Mouse (Mus musculus) gastrocnemius, adult 18-20 months (tissue): ENCODE data around the gene Tubgcp5. TPM values are rescaled to one million over a fixed set of nuclear protein-coding genes. Genes with fewer than 3 reads are reported as not detected.

Experiments
- DNase-seq: peaks from one replicate; pipeline ENCODE4 v3.0.0; 2021; ENCODE audit warnings: low spot score
- total RNA-seq, 2 experiments: library from RNA; stranded (reverse); gene quantifications; 2 replicates each; pipeline ENCODE4 v1.2.3; 2021

Tubgcp5 gene
- total RNA-seq, 2 experiments from 2014 or later = 9.9 to 10.2 TPM

DNA sequence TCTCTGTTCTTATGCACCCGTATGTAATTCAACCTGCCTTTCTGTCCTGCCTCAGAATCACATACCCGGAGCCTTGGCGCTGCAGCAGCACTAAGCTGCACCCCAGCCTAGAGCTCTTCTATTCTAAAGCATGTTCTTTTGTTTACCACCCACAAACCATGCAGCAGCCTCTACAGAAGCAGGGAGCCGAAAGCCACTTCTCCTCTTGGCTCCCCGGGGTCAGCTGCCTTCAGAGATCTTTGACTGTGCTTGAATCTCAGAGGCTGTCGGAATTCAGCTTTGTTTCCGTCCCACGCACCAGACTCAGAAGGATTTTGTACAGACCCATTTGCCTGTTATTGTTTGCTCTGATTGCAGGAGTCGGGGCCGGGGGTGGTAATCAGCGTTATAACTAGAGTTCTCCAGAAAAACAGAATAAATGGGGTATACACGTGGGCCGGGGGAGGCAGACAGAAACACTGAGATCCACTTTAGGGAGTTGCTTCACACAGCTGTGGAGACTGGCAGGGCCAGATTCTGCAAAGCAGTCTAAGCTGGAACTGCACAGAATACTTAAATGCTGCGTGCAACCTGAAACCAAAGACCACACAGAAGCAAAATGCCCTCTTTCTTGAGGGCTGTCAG lies 56.1 kb downstream of the Tubgcp5 start:
- DNase-seq = no peak

DNA sequence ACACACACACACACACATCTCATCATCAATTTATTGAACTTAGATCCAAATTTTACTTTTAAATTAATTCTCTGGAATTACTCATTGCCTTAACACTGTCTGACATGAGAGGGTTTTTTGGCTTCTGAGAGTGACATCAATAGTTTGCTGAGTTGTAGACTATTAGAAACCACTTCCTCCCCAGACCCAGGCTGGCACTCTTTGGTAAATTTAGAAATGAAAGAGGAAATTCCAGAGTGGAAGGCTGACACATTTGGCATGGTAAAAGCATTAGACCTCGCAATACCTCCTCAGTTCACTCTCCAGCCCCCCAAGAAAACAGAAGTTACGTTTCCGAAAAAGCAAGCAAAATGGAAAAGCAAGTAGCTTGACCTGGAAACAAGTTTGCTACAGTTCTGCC lies 58.8 kb downstream of the Tubgcp5 start:
- no peak for DNase-seq

DNA sequence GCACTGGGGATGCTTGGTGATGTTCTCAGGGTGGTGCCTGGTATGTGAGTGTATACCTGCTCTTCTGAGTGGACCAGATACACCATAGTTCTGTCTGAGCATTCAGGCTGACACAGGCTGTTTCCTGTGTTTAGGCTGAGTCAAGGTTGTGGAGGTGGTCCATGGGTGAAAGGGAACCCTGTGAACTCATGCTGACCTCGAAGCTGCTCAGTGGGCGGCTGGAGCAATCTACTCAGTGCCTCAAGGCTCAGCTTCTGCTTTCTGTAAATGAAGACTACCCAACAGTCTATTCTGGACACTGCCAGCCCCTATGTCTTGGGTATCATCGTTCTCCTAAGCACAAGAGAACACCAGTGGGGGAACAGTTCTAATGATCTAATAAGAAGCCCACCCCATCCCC lies 61.6 kb downstream of the Tubgcp5 start:
- no peak for DNase-seq

DNA sequence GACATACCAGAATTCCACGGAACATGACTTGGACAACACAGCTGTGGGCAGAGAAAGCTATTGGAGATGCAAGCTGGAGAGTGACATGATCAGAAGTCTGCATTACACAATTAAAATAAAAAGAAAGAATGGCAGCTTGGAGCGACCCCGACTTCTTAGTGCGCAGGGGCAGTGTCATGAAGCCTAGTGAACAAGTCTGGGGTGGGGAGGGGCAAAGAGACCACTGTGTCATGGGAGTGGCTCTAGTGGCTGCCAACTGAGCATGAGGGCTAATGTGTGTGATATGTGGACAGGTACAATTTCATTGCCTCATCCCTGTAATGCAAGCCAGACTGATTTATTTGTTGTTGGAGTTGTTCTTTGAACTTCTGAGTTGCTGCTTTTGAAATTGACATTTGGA lies 62.8 kb downstream of the Tubgcp5 start:
- DNase-seq = no peak

DNA sequence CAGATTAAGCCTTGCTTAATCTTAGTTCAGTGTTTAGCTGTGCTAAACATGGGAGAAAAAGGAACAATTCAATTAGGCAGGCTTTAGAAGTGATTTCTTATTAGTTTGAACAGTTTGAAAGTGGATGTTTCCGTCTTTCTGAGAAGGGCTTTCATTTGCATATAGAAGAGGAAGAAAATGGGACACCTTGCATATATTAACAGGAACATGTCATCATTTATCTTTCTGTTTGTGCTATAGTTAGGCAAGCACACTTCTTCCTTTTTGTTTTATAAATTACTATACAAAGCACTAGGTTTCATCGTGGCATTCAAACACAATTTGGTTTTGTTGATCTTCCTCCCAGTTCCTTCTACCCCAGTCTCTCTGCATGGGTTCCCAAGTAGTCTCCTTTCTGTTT lies 63.8 kb downstream of the Tubgcp5 start:
- DNase-seq = no peak

DNA sequence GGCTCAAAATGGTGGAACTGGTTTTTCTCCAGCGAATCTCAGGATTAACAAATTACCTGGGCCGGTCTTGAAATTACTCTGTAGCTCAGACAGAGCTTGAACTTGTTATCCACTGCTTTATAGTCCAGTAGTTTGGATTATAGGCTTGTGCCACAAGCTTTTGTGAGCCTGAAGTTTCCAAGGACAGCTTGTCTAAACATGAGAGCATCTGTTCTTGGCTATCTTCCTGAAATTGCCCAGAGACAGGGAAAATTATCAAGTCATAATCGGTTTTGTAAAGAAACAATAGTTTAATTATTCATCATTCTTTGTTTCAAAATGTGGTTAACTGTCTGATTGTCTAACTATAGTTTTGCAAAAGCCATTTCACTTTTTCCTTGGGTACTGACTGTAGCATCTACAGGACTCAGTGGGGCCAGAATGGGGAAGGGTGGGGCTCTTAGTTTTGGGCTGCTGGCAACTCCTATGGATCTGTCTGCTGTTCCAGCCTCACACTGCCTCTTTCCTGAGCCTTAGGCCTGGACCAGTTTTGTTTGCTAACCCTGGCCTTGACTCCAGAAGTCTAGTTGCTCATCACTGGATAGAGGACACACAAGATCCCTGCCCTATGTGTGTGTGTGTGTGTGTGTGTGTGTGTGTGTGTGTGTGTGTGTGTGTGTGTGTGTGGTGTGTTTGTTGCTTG lies 65.0 kb downstream of the Tubgcp5 start:
- no peak for DNase-seq

DNA sequence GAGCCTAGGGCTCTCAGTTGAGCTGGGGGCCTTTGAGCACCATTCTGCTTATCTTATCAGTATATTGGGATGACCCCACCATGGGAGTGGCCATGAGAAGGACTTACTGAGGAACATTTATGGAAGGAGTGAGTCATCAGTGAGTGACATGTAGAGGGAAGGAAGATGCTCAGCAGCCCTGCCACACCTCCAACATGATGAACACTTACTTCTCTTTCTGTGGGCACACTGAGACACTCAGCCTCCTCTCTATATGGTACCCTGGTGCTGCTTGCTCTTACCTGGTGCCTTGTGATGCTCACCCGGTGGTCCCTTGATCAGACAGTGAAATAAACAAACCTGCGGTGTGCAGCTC lies 65.5 kb downstream of the Tubgcp5 start:
- no peak for DNase-seq

DNA sequence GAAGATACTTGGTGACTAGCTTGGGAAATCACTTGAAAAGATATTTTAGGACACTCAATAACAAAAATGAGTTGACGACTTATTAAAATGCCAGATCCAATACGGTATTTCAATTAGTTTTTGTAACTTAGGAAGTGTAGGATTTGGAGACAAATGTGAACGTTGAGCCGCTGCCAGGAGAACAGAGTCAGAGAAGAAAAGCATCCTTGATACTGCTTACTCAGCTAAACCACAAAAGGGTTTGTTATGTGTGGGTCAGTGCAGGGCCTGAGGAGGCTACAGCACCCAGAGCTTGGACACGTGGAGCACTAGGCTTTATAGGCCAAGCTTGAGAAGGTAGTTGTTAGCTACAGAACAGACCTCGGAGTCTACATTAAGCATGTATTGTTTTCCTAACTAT lies 66.0 kb downstream of the Tubgcp5 start:
- DNase-seq = no peak

DNA sequence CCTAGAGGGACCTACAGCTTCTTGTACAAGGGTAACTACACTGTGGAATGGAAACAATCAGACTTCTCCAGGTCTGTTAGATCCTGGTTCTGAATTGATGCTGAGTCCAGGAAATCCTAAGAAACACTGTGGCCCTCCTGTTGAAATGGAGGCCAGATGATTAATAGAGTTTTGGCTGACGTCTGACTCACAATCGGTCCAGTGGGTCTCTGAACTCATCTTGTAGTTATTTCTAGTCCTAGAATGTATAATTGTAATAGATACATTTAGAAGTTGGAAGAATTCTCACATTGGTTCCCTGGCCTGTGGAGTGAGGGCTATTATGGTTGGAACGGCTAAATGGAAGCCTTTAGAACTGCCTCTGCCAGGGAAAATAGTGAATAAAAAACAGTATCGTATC lies 67.2 kb downstream of the Tubgcp5 start:
- no peak for DNase-seq

DNA sequence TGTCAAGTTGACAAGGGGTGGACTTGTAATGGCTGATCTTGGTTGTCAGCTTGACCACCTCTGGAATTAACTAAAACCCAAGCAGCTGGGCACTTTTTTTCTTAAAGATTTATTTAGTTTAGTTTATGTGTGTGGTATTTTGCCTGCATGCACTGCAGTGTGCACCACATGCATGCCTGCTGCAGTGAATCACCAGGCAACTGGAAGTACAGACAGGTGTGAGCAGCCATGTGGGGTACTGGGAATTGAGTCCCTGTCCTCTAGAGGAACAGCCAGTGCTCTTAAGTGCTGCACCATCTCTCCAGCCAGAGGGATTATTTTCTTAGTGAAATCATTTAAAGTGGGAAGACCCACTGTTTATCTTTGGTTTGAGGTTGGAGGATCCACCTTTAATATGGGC lies 71.1 kb downstream of the Tubgcp5 start:
- DNase-seq = no peak

DNA sequence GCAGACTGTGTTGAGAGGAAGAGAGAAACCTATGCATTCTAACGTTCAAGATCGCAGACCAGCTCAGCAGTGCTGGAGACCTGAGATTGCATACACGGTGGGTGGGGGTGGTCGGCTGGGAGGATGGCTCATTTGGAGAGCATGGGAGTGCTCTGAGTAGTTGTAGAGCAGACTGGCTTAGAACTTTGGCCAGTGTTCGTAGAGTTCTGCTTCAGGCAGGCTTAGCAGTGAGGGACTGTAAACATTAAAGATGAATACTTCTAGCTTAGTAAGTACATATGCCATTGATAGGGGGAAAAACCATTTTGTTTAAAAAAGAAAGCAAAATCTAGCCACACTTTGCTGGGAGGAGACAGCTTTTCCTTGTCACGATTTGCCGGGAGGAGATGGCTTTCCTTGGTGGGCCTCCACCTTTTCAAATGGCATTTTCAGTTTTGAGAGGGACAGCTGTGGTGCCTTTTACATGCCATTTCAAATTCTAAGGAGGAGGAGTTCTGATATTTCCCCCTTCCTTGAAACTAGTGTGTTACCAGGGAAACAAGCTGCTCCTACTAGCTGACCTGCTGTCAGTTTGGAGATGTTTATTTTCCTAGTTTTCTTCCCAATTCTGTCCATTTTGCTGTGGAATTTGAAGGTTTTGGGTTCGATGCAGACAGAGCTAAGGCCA lies 71.9 kb downstream of the Tubgcp5 start:
- DNase-seq = no peak

DNA sequence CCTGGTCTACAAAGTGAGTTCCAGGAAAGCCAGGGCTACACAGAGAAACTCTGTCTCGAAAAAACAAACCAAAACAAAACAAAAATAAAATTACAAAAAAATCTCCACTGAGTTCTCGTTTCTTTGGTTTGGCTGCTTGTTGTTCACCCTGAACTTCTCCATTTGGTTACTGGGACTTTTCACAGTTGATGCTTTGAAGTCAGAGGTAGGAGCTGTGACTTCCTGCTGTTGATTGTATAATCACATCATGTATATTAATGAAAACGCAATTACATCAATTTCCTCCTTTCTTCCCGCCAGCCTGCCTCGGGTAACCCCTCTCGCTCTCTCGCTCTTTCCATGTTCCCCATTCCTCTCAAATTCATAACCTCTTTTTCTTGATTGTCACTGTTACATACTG lies 74.3 kb downstream of the Tubgcp5 start:
- no peak for DNase-seq

DNA sequence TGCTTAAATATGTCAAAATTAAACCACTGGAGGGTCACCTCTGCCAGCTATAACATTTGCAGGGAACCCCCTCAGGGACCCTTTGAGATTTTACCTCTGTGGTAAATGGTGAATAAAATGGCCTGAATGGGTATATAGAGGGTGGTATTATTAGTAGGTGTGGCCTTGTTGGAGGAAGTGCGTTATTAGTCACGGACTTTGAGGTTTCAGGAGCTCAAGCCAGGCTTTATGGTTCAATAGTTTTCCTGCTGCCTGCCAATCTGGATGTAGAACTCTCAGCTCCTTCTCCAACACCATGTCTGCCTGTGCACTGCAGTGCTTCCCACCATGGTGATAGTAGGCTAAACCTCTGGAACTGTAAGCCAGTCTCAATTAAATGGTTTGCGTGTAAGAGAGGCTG lies 75.3 kb downstream of the Tubgcp5 start:
- DNase-seq = no peak

DNA sequence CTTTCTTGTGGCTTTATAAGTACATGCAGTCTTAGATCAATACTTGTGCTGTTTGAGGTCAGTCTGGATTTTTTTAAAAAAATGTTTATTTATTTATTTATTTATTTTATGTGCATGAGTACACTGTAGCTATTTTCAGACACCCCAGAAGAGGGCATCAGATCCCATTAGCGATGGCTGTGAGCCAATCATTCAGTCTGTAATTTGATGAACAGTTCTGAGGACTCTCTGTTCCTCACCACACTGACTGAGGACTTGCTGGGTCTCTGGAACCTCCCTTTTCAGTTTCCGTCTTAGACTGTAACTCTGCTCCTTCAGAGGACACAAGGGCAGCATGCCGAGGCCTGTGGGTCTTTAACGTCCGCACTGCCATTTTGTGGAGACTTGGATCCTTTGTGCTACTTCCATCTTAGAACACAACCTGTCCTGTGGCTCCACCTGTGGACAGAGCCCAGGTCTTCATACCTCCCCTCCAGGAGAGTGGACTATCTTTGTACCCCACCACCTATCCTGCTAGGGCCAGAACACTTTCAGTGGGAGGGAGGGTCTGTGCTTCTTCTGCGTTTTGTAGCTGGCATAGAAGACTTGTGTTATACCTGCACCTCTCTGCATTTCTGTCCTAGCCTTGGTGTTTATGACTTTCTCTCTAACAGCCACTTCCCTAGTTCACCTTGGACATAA lies 76.5 kb downstream of the Tubgcp5 start:
- DNase-seq = peak; percentile 50

DNA sequence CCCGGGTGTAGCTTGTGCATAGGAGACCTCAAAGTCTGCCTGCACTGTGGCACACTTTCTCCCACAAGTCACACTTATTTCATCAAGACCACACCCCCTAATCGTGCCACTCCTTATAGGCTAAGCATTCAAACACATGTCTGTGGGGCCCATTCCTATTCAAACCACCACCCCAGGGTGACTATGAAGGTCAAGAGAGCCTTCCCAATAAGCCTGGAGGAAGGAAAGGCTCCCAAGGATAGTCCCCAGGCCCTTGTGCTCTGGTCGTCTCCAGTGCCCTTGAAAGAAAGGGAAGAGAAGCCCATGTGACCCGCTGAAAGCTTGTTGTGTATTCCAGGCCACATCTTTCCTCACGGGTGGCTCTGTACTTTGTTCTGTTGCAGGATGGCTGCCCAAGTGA lies 77.5 kb downstream of the Tubgcp5 start:
- DNase-seq = no peak

DNA sequence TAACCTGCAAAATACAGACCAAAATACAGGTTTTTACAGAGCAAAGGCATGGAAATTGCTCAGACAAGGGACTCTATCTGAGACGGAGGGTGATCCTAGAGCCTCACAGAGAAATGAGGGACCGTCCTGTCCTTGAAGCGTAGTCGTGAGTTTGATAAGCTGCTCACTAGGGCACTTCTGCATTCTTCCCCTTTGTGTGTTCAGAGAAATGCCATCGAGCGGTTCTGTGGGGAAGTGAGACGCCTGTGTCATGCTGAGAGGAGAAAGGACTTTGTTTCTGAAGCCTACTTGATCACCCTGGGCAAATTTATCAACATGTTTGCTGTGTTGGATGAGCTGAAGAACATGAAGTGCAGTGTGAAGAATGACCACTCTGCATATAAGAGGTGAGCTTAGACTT lies 80.7 kb downstream of the Tubgcp5 start:
- DNase-seq = no peak

DNA sequence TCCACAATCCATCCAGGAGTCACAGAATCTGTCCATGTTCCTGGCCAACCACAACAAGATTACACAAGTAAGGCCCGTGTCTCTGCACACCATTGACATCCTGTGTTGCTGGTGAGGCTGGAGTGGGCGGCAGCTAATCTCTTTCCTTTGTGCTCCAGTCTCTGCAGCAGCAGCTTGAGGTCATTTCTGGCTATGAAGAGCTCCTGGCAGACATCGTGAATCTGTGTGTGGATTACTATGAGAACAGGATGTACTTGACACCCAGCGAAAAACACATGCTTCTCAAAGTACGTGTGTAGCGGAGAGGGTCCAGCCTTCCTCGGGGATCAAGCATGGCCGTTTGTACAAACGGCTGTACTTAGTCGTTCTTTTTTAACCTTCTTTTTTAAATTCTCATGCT lies 83.8 kb downstream of the Tubgcp5 start:
- DNase-seq = peak; percentile 77

DNA sequence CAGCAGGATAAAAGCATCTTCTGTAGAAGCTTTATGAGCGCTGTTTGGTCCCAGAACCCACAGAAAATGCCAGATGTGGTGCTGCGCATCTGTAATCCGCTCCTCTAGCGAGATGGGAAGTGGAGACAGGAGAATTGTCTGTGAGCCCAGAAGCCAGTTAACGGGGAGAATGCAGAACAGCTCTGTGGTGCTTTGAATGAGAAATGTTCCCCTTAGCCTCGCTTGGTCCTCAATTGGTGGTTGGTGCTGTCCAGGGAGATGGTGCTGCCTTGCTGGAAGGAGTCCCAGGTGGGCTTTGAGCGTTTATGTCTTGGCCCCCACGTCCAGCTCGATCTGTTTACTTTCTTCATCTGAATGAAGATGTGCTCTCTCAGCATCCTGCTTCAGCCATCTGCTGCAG lies 86.9 kb downstream of the Tubgcp5 start:
- no peak for DNase-seq
